Mouse (Mus musculus) forebrain, embryonic 14.5 days (tissue): ENCODE measurements around the gene Coq8a. TPM values are rescaled to one million over a fixed set of nuclear protein-coding genes. Genes with fewer than 3 reads are reported as not detected.

Experiments
- ATAC-seq: fragments of 200-750 bp; cut with Nextera tagmentation; 2 replicates; pipeline ENCODE4 v1.8.0; 2017; ENCODE audit warnings: mild to moderate bottlenecking, moderate library complexity
- DNase-seq: peaks from one replicate; pipeline ENCODE4 v3.0.0-alpha.2; 2015; ENCODE audit warnings: low spot score
- H3K27ac ChIP-seq: fragments of 300-500 bp; sonication (generic); 2 replicates; pipeline ENCODE4 v1.5.1; 2014; ENCODE audit warnings: low read depth, mild to moderate bottlenecking, control low read depth, low read length, moderate library complexity
- H3K27me3 ChIP-seq: fragments of 300-500 bp; sonication (generic); replicated peaks from 2 replicates; pipeline ENCODE4 v1.6.1; 2014; ENCODE audit warnings: low read length, control low read depth, mixed read lengths; ENCODE audit not compliant: control insufficient read depth, insufficient read depth
- H3K36me3 ChIP-seq: fragments of 300-500 bp; sonication (generic); 2 replicates; pipeline ENCODE4 v1.6.1; 2014; ENCODE audit warnings: low read length, control low read depth; ENCODE audit not compliant: control insufficient read depth, insufficient read depth
- H3K4me1 ChIP-seq: fragments of 300-500 bp; sonication (generic); 2 replicates; pipeline ENCODE4 v1.6.1; 2014; ENCODE audit warnings: antibody characterized with exemption, low read length, control low read depth; ENCODE audit not compliant: control insufficient read depth, insufficient read depth
- H3K4me2 ChIP-seq: fragments of 300-500 bp; sonication (generic); 2 replicates; pipeline ENCODE4 v1.6.1; 2014; ENCODE audit warnings: mild to moderate bottlenecking, control low read depth, low read length
- H3K4me3 ChIP-seq: fragments of 300-500 bp; sonication (generic); 2 replicates; pipeline ENCODE4 v1.5.1; 2014; ENCODE audit warnings: low read depth, low read length, control low read depth
- H3K9ac ChIP-seq: fragments of 300-500 bp; sonication (generic); 2 replicates; pipeline ENCODE4 v1.6.1; 2014; ENCODE audit warnings: mild to moderate bottlenecking, low read length, control low read depth, moderate library complexity
- H3K9me3 ChIP-seq: fragments of 300-500 bp; sonication (generic); replicated peaks from 2 replicates; pipeline ENCODE4 v1.6.1; 2016; ENCODE audit warnings: low read length, control low read depth, mixed read lengths; ENCODE audit not compliant: control insufficient read depth
- WGBS: fragments of 180-500 bp; shearing (Covaris S2); extraction: QIAGEN DNeasy Blood & Tissue Kit; methylation state at CpG from one replicate; pipeline ENCODE4 v1.1.7; 2014; 5-methylcytosine and 5-hydroxymethylcytosine counted together
- polyA plus RNA-seq: library from polyadenylated mRNA; unstranded; fragments of >200 nt; fragmentation: Nextera tagmentation; extraction: Ambion mirVana; gene quantifications from 2 replicates; pipeline ENCODE4 v1.2.1, GENCODE M21; 2014

Coq8a gene
- polyA plus RNA-seq, 1 experiment from 2014 or later, result 2.0 TPM

DNA sequence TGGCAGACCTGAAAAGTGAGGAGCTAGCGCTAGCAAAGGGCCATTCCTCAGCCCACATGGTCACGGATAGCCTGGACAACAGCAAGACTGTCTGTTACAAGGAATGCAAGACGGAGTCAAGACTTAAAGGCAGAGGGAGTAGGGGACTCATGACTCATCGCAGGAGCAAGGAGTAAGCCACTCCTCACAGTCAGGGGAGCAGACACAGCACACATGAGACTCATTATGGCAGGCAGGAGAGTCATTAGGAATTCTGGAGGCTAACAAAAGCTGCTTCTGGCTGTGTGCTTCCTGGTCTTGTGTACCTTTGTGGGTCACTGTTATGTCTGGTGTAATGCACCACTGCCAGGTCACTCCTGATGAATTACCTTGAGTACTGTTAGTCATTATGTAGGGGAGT lies 60.2 kb downstream of the Coq8a start:
- H3K4me1 ChIP-seq, result no peaks in the 10 kb centered on the region
- peaks cover 40% of the 10 kb centered on the region for H3K36me3 ChIP-seq
- DNase-seq (no peak), ATAC-seq (no peak)
- no peak overlapping the region for H3K4me2 ChIP-seq
- WGBS, result 87% methylated on average over 4 of the region's 4 CpGs
- no peaks in the 10 kb centered on the region for H3K9me3 ChIP-seq
- H3K9ac ChIP-seq, result no peak overlapping the region
- no peak overlapping the region for H3K4me3 ChIP-seq
- H3K27me3 ChIP-seq, result no peaks in the 10 kb centered on the region
- no peak overlapping the region for H3K27ac ChIP-seq

GRCm38 (mm10) chr1:180132187-180132586 lies 67.2 kb downstream of the Coq8a start:
- Histone ChIP-seq H3K9me3 (no peaks in the 10 kb centered on the region), H3K27me3 (no peaks in the 10 kb centered on the region), H3K4me3 (no peak overlapping the region), H3K9ac (no peak overlapping the region), H3K4me2 (no peak overlapping the region), H3K4me1 (no peaks in the 10 kb centered on the region), H3K27ac (no peak overlapping the region), H3K36me3 (peaks cover 11% of the 10 kb centered on the region; the same call in 1 of the 2 replicates)
- ATAC-seq, result no peak
- 94% methylated on average over 4 of the region's 4 CpGs for WGBS
- no peak for DNase-seq

- no peak for ATAC-seq
- WGBS, result 63% methylated on average over 3 of the region's 3 CpGs
Measured at GRCm38 (mm10) chr1:180131402-180131801, 68.0 kb downstream of the Coq8a start.

DNA sequence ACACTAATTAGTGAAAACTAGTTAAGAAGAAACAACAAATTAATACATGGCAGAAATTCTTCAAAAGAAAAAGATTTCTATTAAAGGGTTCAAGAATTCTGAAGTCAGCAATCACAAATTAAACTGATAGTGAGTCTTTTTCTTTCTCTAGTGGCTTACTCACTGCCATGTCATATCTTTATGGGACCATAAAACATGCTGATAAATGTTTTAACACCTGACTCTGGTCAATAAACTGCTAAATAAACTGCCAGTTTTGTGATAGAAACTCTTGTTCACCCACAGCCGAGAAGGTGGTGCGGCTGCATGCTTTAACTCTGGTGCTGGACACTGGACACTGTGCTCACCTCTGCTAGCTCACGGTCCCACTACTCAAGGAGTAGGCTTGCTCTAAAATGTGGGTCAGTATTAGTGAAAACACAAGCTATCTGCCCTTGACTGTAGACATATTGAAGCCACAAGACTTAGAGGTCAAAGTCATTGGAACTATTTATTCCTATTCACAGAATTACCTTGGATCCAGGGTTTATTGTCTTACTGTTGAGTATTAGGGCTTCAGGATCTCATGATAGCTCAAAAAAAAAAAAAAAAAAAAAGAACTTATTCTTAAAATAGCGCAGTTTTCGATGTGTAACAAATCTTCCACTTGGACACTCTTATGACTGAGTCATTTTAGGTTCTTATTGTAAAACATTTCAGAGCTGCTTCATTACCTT lies 71.2 kb downstream of the Coq8a start:
- Histone ChIP-seq H3K4me2 (no peak overlapping the region), H3K4me1 (no peaks in the 10 kb centered on the region), H3K27me3 (no peaks in the 10 kb centered on the region), H3K36me3 (peaks cover 4% of the 10 kb centered on the region; the same call in 1 of the 2 replicates), H3K4me3 (no peak overlapping the region), H3K9ac (no peak overlapping the region), H3K9me3 (no peaks in the 10 kb centered on the region), H3K27ac (no peak overlapping the region)
- ATAC-seq (no peak), DNase-seq (no peak)
- 96% methylated on average over 5 of the region's 5 CpGs for WGBS

More at GRCm38 (mm10) chr1:180131402-180131801, 68.0 kb downstream of the Coq8a start:
- DNase-seq, result no peak
- H3K4me2 ChIP-seq, result no peak overlapping the region
- H3K36me3 ChIP-seq, result peaks cover 5% of the 10 kb centered on the region; the same call in 1 of the 2 replicates
- no peak overlapping the region for H3K9ac ChIP-seq
- no peaks in the 10 kb centered on the region for H3K9me3 ChIP-seq
- H3K27me3 ChIP-seq, result no peaks in the 10 kb centered on the region
- H3K4me3 ChIP-seq, result no peak overlapping the region
- H3K4me1 ChIP-seq, result no peaks in the 10 kb centered on the region
- H3K27ac ChIP-seq, result no peak overlapping the region

- 86% methylated on average over 8 of the region's 8 CpGs for WGBS
- no peak overlapping the region for H3K4me3 ChIP-seq
- no peaks in the 10 kb centered on the region for H3K27me3 ChIP-seq
- no peak for ATAC-seq
- no peak overlapping the region for H3K9ac ChIP-seq
- DNase-seq, result no peak
- H3K4me1 ChIP-seq, result no peaks in the 10 kb centered on the region
- peaks cover 6% of the 10 kb centered on the region; the same call in 1 of the 2 replicates for H3K36me3 ChIP-seq
- no peaks in the 10 kb centered on the region for H3K9me3 ChIP-seq
- no peak overlapping the region for H3K27ac ChIP-seq
- no peak overlapping the region for H3K4me2 ChIP-seq
Measured at GRCm38 (mm10) chr1:180118233-180118632, 81.2 kb downstream of the Coq8a start.

- no peak for DNase-seq
Measured at GRCm38 (mm10) chr1:180116525-180116924, 82.9 kb downstream of the Coq8a start.

More at GRCm38 (mm10) chr1:180116525-180116924, 82.9 kb downstream of the Coq8a start:
- no peak overlapping the region for H3K27ac ChIP-seq
- no peaks in the 10 kb centered on the region for H3K27me3 ChIP-seq
- 70% methylated on average over 1 of the region's 1 CpGs for WGBS
- H3K36me3 ChIP-seq, result peaks cover 6% of the 10 kb centered on the region; the same call in 1 of the 2 replicates
- no peak overlapping the region for H3K4me2 ChIP-seq
- no peak for ATAC-seq
- H3K4me1 ChIP-seq, result no peaks in the 10 kb centered on the region
- no peak overlapping the region for H3K4me3 ChIP-seq
- no peak overlapping the region for H3K9ac ChIP-seq
- H3K9me3 ChIP-seq, result no peaks in the 10 kb centered on the region

Other genes with a start within 250 kb of the Coq8a start
- gene Cdc42bpa, start 239.1 kb downstream of the Coq8a start, polyA plus RNA-seq, result 18.1 and 22.5 TPM in 2 replicates
- 8.6 and 11.2 TPM in 2 replicates for gene Psen2, start 63.8 kb upstream of the Coq8a start, polyA plus RNA-seq
- 1.3 and 1.5 TPM in 2 replicates for gene Itpkb, start 130.9 kb upstream of the Coq8a start, polyA plus RNA-seq